Mouse (Mus musculus) left cerebral cortex, postnatal 10 days (tissue): ENCODE measurements around the gene Gm20498. TPM values are rescaled to one million over a fixed set of nuclear protein-coding genes. Genes with fewer than 3 reads are reported as not detected.
"Not testable (repeated sequence)": the region's sequence is repeated elsewhere in the genome, so short reads cannot be mapped to it uniquely, and the experiment has no call there.

ENCODE experiments used
- DNase-seq, 2 experiments: peaks; one replicate each; pipeline ENCODE4 v3.0.0; 2021 to 2022; ENCODE audit warnings: low spot score in 2 of 2, mixed read lengths in 1 of 2; ENCODE audit errors: extremely low spot score in 1 of 2
- intact Hi-C: fragments of 180-260 bp; cut with DNase I; formaldehyde crosslinking; loops from one replicate; pipeline ENCODE4 v1.15.1; 2025
- total RNA-seq, 2 experiments: library from RNA; stranded (reverse); gene quantifications; 2 replicates each; pipeline ENCODE4 v1.2.3; 2021

Gene Gm20498
- total RNA-seq, 2 experiments from 2014 or later, result 36.1 to 39.1 TPM

- DNase-seq, result peak; percentile 61 to 71
- intact Hi-C loops, result loop anchor here (2.0 kb wide), 2 partner anchors 203 to 419 kb away; no protein-coding TSS in a partner anchor
Measured at GRCm38 (mm10) chr12:81402187-81402586, 130.5 kb downstream of the Gm20498 start.

- DNase-seq, intact Hi-C loops: not testable (repeated sequence)
Measured at GRCm38 (mm10) chr12:81379364-81379763, 153.3 kb downstream of the Gm20498 start, which contains the start of gene Gm4787. Gene Gm4787, minus strand, starts transcription at chr12:81379464.

- intact Hi-C loops, result loop anchor here (5.0 kb wide), 2 partner anchors 107 to 127 kb away; no protein-coding TSS in a partner anchor
Measured at GRCm38 (mm10) chr12:81333841-81334240, 198.9 kb downstream of the Gm20498 start.

GRCm38 (mm10) chr12:81332875-81333421 is 199.8 kb downstream of the Gm20498 start, which contains the start of gene Slc8a3:
Gene Slc8a3, minus strand, starts transcription at chr12:81333180.
- intact Hi-C loops, result loop anchor here (5.0 kb wide), 2 partner anchors 106 to 126 kb away; no protein-coding TSS in a partner anchor
- DNase-seq, result peak; percentile 66 to 68

More at GRCm38 (mm10) chr12:81333841-81334240, 198.9 kb downstream of the Gm20498 start:
- DNase-seq, result no peak

GRCm38 (mm10) chr12:81331937-81332874 is 200.5 kb downstream of the Gm20498 start:
- intact Hi-C loops, result loop anchor here (5.0 kb wide), 2 partner anchors 105 to 125 kb away; no protein-coding TSS in a partner anchor
- DNase-seq, result peak; percentile 60 to 76

GRCm38 (mm10) chr12:81331046-81331638 is 201.6 kb downstream of the Gm20498 start:
- intact Hi-C loops, result loop anchor here (5.0 kb wide), 2 partner anchors 104 to 124 kb away; no protein-coding TSS in a partner anchor

GRCm38 (mm10) chr12:81324991-81325390 is 207.7 kb downstream of the Gm20498 start:
- intact Hi-C loops, result no loop called here
- no peak for DNase-seq

More at GRCm38 (mm10) chr12:81331046-81331638, 201.6 kb downstream of the Gm20498 start:
- no peak for DNase-seq

- intact Hi-C loops, result no loop called here
- peak in 1 of 2 experiments; percentile 40 for DNase-seq
Measured at GRCm38 (mm10) chr12:81324116-81324515, 208.6 kb downstream of the Gm20498 start.

- no peak for DNase-seq
Measured at GRCm38 (mm10) chr12:81321021-81321420, 211.7 kb downstream of the Gm20498 start.

GRCm38 (mm10) chr12:81317811-81318210 is 214.9 kb downstream of the Gm20498 start:
- intact Hi-C loops, result no loop called here
- DNase-seq, result no peak

More at GRCm38 (mm10) chr12:81321021-81321420, 211.7 kb downstream of the Gm20498 start:
- intact Hi-C loops, result no loop called here

GRCm38 (mm10) chr12:81315953-81316352 is 216.8 kb downstream of the Gm20498 start:
- intact Hi-C loops, result no loop called here
- DNase-seq, result no peak

Other genes with a start within 250 kb of the Gm20498 start
- gene Slc8a3, start 199.7 kb downstream of the Gm20498 start, total RNA-seq, result 10 to 100 TPM; 37.5 to 40.7 TPM
- gene Gm4787, start 153.4 kb downstream of the Gm20498 start, total RNA-seq, result 1 to 10 TPM; 1.2 TPM
- gene Adam4, start 111.0 kb downstream of the Gm20498 start, total RNA-seq, result 1 to 10 TPM; 2.3 to 3.1 TPM
- 10 to 100 TPM; 35.9 to 42.5 TPM for gene Cox16, start 47.8 kb downstream of the Gm20498 start, total RNA-seq
- 10 to 100 TPM; 17.9 to 21.9 TPM for gene Synj2bp, start within 50 bp of the Gm20498 start, total RNA-seq
- gene Adam21, start 35.6 kb upstream of the Gm20498 start, total RNA-seq, result under 1 TPM; 0.30 TPM
- gene Med6, start 62.1 kb upstream of the Gm20498 start, total RNA-seq, result 10 to 100 TPM; 22.1 to 24.9 TPM
- gene Ttc9, start 98.3 kb upstream of the Gm20498 start, total RNA-seq, result 10 to 100 TPM; 76.7 to 78.7 TPM
- gene Map3k9, start 248.3 kb upstream of the Gm20498 start, total RNA-seq, result 10 to 100 TPM; 69.4 to 71.9 TPM